Mouse (Mus musculus) lung, adult 2 months (tissue): Measurements from ENCODE around the gene Slc4a5.

Source experiments
- CTCF ChIP-seq: fragments of 200-500 bp; IDR thresholded peaks from 2 replicates; pipeline ENCODE4 v1.5.1; 2011; ENCODE audit warnings: mild to moderate bottlenecking, low read length, control low read depth; ENCODE audit not compliant: insufficient read depth
- POLR2A ChIP-seq: fragments of 200-500 bp; IDR thresholded peaks from 2 replicates; pipeline ENCODE4 v1.6.1; 2011; ENCODE audit warnings: low read depth, mild to moderate bottlenecking, control low read depth, low read length, borderline replicate concordance; ENCODE audit errors: extremely low read depth

DNA sequence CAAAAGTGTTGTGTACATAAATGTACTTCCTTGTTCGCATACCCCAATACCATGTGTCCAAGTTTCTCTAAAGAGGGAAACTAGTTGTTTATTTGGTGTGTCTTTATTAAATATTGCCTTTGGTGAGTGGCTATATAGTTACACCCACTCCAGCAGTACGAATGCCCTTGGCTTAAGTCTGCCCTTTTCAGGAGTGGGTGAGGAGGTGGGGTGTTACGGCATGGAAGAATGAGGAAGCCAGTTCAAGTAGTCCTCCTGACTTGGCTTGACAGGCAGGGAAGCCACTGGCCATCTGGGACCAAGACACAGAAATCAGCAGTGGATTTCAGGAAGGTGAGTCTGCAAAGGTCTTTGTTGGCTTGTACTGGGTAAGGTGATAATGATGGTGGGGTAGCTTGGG is 13.8 kb upstream of the Slc4a5 start:
- no peak for TF ChIP-seq CTCF
- TF ChIP-seq POLR2A, result no peak; the same call in 1 of the 2 replicates
